Mouse (Mus musculus): ENCODE results near the gene Tmem246. TPM values are rescaled to one million over a fixed set of nuclear protein-coding genes. Genes with fewer than 3 reads are reported as not detected.

The Tmem246 gene
- under 1 TPM in 1 of 2 experiments, not detected in 1; 0.28 TPM for polyA plus RNA-seq (2017; shearing (Covaris generic))

DNA sequence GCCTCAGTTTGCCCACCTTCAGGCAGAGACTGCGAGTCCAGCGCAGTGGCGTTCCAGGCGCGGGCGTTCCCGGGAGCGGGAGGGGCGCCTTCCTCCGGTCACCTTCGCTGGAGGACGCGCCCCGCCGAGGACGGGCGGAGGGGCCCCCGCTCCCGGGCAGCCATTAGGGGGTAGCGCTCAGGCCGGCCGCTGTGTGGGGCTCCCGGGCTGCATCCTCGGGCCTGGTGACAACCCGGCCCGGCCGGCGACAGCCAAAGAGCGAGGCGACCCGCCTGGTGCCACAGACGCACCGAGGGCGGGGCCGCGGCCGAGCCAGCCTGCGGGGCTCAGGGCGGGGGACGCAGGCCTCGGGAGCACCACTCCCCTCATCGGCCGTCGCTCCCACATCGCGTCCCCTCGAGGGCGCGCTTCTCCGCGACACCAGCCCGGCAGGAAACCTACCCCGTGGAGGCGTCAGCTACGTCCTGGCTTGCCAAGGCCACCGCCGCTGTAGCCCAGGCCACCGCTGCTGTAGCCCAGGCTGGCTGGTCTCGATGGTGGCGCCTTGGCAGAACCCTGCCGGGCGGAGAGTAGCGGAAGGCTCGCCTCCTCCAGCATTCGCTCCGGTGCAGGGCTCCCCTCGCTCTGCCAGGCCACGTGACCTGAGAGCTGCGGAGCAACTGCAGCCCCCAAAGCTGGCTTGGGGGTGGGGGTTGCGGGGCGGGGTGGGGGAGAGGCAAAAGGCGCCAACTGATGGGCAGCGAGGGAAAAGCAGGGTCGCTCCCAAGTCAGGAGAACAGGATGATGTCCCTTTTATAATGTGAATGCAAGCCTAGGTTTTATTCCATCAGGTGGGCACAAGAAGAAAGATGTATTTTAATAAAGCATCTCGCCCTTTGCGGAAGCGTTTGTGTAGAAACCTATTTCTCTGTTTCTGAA, at the start of gene Tmem246:
Tmem246 (minus strand) TSS at position 694 of the 918 bp plus-strand sequence.

DNA sequence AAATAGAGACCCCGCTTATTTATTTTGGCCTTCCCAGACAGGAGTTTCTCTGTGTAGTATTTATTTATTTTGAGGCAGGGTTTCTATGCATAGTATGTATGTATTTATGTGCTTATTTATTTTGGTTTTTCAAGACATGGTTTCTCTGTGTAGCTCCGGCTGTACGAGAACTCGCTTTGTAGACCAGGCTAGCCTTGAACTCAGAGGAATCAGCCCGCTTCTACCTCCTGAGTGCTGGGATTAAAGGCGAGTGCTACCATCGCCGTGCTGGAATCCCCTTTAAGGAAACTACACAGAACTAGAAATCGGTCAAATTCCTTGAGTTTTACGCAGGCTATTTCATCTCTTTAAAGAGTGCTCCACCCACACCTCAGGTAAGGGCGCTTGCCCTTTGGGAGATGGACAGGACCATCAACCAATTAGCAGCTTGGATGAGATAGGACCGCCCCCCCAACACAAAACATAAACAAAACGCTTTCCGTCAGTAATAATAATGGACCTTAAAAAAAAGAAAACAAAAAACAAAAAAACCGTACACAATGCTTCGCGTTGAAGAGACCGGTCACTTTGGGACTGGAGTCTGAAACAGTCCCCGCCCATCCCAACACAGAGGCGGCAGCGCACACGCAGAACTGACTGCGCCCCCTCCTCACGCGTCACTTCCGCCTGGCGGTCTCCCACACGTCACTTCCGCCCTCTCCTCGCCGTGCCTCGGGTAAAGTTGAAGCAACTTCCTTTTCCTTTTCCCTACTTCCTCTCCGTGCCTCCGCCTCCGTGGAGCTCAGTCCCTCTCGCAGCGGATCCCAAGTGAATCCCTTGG, 33.9 kb upstream of the Tmem246 start, which contains the start of gene Rnf20:
Rnf20 (plus strand) TSS at position 688 of the 820 bp plus-strand sequence.

DNA sequence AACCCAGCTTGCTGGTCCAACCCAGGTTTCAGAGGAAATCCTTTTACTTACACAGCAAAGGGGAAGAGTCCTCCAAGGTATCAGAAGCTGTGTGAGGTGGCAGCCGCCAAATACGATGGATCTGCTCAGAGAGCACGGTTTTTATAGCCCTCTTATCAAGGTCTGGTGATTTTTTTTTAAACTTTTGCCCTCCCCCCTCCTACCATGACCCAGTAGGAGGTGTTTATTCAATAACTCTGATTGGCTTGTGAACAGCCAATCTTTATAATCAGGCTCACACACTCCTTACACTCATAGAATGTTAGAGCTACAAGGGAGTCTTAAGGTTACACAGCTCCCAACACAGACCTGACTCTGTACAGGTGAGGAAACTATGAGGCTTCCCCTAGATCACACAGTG, 48.3 kb downstream of the Tmem246 start, which contains the start of gene Aldob:
Aldob (minus strand) TSS at position 164 of the 400 bp plus-strand sequence.

Other genes with a start within 250 kb of the Tmem246 start
- under 1 TPM; 0.22 to 0.88 TPM for gene Acnat2, start 189.7 kb downstream of the Tmem246 start, polyA plus RNA-seq (2017; shearing (Covaris generic))
- gene Acnat1, start 124.0 kb downstream of the Tmem246 start, polyA plus RNA-seq (2017; shearing (Covaris generic)), result 1 to 10 TPM in 1 of 2 experiments, not detected in 1; 1.4 TPM
- gene Baat, start 91.3 kb downstream of the Tmem246 start, polyA plus RNA-seq (2017; shearing (Covaris generic)), result not detected
- 10 to 100 TPM; 24.1 to 34.7 TPM for gene Mrpl50, start 76.8 kb downstream of the Tmem246 start, polyA plus RNA-seq (2017; shearing (Covaris generic))
- 1 to 10 TPM; 3.9 to 6.3 TPM for gene Zfp189, start 76.7 kb downstream of the Tmem246 start, polyA plus RNA-seq (2017; shearing (Covaris generic))
- not detected for gene Aldob, start 48.3 kb downstream of the Tmem246 start, polyA plus RNA-seq (2017; shearing (Covaris generic))
- 10 to 100 TPM; 47.4 to 52.2 TPM for gene Rnf20, start 34.1 kb upstream of the Tmem246 start, polyA plus RNA-seq (2017; shearing (Covaris generic))
- gene Ppp3r2, start 84.1 kb upstream of the Tmem246 start, polyA plus RNA-seq (2017; shearing (Covaris generic)), result under 1 TPM; 0.31 to 0.76 TPM
- 1 to 10 TPM in 1 of 2 experiments, under 1 TPM in 1; 0.19 to 1.8 TPM for gene Grin3a, start 247.9 kb upstream of the Tmem246 start, polyA plus RNA-seq (2017; shearing (Covaris generic))